Mouse (Mus musculus): ENCODE data around the gene Fuca1.
"Not testable (repeated sequence)": the region's sequence is repeated elsewhere in the genome, so short reads cannot be mapped to it uniquely, and the experiment has no call there.

The Fuca1 gene

DNA sequence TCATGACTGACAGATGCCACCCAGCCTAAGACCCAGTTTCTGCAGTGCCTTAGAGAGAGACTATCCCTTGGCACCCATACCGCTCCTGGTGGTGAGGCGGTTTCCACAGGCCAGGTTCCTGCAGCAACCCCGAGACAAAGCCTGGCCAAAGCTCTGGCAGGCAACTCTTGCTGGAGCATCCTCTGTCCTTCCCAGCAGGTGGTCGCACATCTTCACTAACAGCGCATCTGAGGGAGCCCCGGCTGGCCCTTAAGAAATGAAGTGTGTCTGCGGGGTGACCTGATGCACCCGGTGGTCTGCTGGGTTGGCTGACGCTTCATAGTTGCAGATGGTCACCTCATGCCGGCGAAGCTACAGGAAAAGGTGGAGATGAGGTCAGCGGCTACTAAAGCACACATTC is 55.6 kb downstream of the Fuca1 start:
- no peak for DNase-seq (ENCODE audit: low spot score in 2 of 2)

DNA sequence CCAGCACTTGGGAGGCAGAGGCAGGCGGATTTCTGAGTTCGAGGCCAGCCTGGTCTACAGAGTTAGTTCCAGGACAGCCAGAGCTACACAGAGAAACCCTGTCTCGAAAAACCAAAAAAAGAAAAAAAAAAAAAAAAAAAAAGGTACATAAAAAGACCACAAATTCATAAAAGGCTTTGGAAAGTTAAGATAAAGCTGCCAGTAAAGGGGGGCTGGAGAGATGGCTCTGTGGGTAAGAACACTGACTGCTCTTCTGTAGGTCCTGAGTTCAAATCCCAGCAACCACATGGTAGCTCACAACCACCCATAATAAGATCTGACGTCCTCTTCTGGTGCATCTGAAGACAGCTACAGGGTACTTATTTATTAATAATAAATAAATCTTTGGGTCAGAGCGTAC is 59.7 kb downstream of the Fuca1 start:
- not testable (repeated sequence) for DNase-seq (ENCODE audit: low spot score in 2 of 2)

GRCm38 (mm10) chr4:135981524-135982063 is 61.1 kb downstream of the Fuca1 start:
- DNase-seq (ENCODE audit: low spot score in 2 of 2), result peak; percentile 78 to 79

GRCm38 (mm10) chr4:135984556-135984955 is 64.0 kb downstream of the Fuca1 start:
- no peak for DNase-seq (ENCODE audit: low spot score in 2 of 2)

DNA sequence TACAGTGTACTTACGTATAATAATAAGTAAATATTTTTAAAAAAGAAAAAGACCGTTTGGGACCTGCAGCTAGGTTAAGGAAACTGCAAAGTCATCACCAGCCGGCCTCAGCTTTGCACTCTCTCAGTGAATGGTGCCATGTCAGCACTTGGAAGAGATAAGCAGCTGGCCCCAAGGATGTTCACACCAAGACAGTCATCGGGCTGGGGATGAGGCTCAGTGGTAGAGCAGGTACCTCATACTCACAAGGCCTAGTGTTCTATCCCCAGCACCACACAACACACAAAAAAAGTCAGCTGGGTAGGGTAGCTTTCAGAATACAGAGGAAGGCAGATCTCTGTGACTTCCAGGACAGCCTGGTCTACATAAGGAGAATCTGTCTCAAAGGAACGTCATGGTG is 64.7 kb downstream of the Fuca1 start:
- DNase-seq (ENCODE audit: low spot score in 2 of 2), result no peak

GRCm38 (mm10) chr4:135985769-135986168 is 65.2 kb downstream of the Fuca1 start:
- no peak for DNase-seq (ENCODE audit: low spot score in 2 of 2)

- no peak for DNase-seq (ENCODE audit: low spot score in 2 of 2)
Observed at GRCm38 (mm10) chr4:135986301-135986942, 65.9 kb downstream of the Fuca1 start.

GRCm38 (mm10) chr4:135986943-135987710 is 66.6 kb downstream of the Fuca1 start, which contains the start of gene Pithd1:
Gene Pithd1, minus strand, starts transcription at chr4:135987264.
- DNase-seq (ENCODE audit: low spot score in 2 of 2), result peak; percentile 88 to 90

- DNase-seq (ENCODE audit: low spot score in 2 of 2), result no peak
Observed at GRCm38 (mm10) chr4:135987714-135988113, 67.2 kb downstream of the Fuca1 start.
